Mouse (Mus musculus): ENCODE data around the gene Aldoc.

- no peak for TF ChIP-seq TAL1 (IDR thresholded peaks at IDR 0.05; ENCODE audit: low read length)
- TF ChIP-seq GATA1 (IDR thresholded peaks at IDR 0.05; ENCODE audit: low read length), result no peak
Measured at GRCm38 (mm10) chr11:78279586-78279985, 43.2 kb upstream of the Aldoc start.
